Mouse (Mus musculus): ENCODE results near the gene Mcur1. TPM values are rescaled to one million over a fixed set of nuclear protein-coding genes. Genes with fewer than 3 reads are reported as not detected.

Mcur1 gene
- polyA plus RNA-seq, 1 experiment: 40.0 TPM

GRCm38 (mm10) chr13:43555321-43555720 is 4.7 kb downstream of the Mcur1 start:
- peak overlapping the region; percentile 47 for H3K27ac ChIP-seq (ENCODE audit: insufficient read depth, low read depth, low read length)
- TF ChIP-seq POLR2A (IDR thresholded peaks at IDR 0.05; ENCODE audit: borderline replicate concordance, low read depth, low read length) (no peak), CTCF (IDR thresholded peaks at IDR 0.05; ENCODE audit: low read depth, low read length) (no peak)
- peak overlapping the region; percentile 3; the same call in 1 of the 2 replicates for H3K4me3 ChIP-seq (ENCODE audit: insufficient read depth, low read length)
- H3K4me1 ChIP-seq (ENCODE audit: control insufficient read depth, insufficient read depth, low read length): peaks cover 30% of the 10 kb centered on the region

- TF ChIP-seq CTCF (IDR thresholded peaks at IDR 0.05; ENCODE audit: low read depth, low read length) (no peak), POLR2A (IDR thresholded peaks at IDR 0.05; ENCODE audit: borderline replicate concordance, low read depth, low read length) (no peak)
- H3K27ac ChIP-seq (ENCODE audit: insufficient read depth, low read depth, low read length): peak overlapping the region; percentile 53
Observed at GRCm38 (mm10) chr13:43554827-43555226, 5.2 kb downstream of the Mcur1 start.

GRCm38 (mm10) chr13:43550676-43551075 is 9.3 kb downstream of the Mcur1 start:
- Histone ChIP-seq H3K4me3 (ENCODE audit: insufficient read depth, low read length) (no peak overlapping the region), H3K27ac (ENCODE audit: insufficient read depth, low read depth, low read length) (no peak overlapping the region), H3K4me1 (ENCODE audit: control insufficient read depth, insufficient read depth, low read length) (peaks cover 37% of the 10 kb centered on the region)
- TF ChIP-seq POLR2A (IDR thresholded peaks at IDR 0.05; ENCODE audit: borderline replicate concordance, low read depth, low read length) (no peak), CTCF (IDR thresholded peaks at IDR 0.05; ENCODE audit: low read depth, low read length) (no peak)

More at GRCm38 (mm10) chr13:43554827-43555226, 5.2 kb downstream of the Mcur1 start:
- H3K4me1 ChIP-seq (ENCODE audit: control insufficient read depth, insufficient read depth, low read length): peaks cover 35% of the 10 kb centered on the region
- H3K4me3 ChIP-seq (ENCODE audit: insufficient read depth, low read length): peak overlapping the region; percentile 3; the same call in 1 of the 2 replicates

GRCm38 (mm10) chr13:43549870-43550269 is 10.1 kb downstream of the Mcur1 start:
- peak overlapping the region; percentile 40 for H3K4me3 ChIP-seq (ENCODE audit: insufficient read depth, low read length)
- TF ChIP-seq POLR2A (IDR thresholded peaks at IDR 0.05; ENCODE audit: borderline replicate concordance, low read depth, low read length) (no peak), CTCF (IDR thresholded peaks at IDR 0.05; ENCODE audit: low read depth, low read length) (no peak)
- peak overlapping the region; percentile 86 for H3K27ac ChIP-seq (ENCODE audit: insufficient read depth, low read depth, low read length)
- H3K4me1 ChIP-seq (ENCODE audit: control insufficient read depth, insufficient read depth, low read length): peaks cover 30% of the 10 kb centered on the region

GRCm38 (mm10) chr13:43549078-43549698 is 10.8 kb downstream of the Mcur1 start:
- Histone ChIP-seq H3K27ac (ENCODE audit: insufficient read depth, low read depth, low read length) (peak overlapping the region; percentile 86), H3K4me1 (ENCODE audit: control insufficient read depth, insufficient read depth, low read length) (peaks cover 25% of the 10 kb centered on the region), H3K4me3 (ENCODE audit: insufficient read depth, low read length) (peak overlapping the region; percentile 40)
- TF ChIP-seq POLR2A (IDR thresholded peaks at IDR 0.05; ENCODE audit: borderline replicate concordance, low read depth, low read length): no peak
- no peak for TF ChIP-seq CTCF (IDR thresholded peaks at IDR 0.05; ENCODE audit: low read depth, low read length)

GRCm38 (mm10) chr13:43548617-43549016 is 11.4 kb downstream of the Mcur1 start:
- TF ChIP-seq POLR2A (IDR thresholded peaks at IDR 0.05; ENCODE audit: borderline replicate concordance, low read depth, low read length) (no peak), CTCF (IDR thresholded peaks at IDR 0.05; ENCODE audit: low read depth, low read length) (no peak)
- Histone ChIP-seq H3K4me3 (ENCODE audit: insufficient read depth, low read length) (no peak overlapping the region), H3K27ac (ENCODE audit: insufficient read depth, low read depth, low read length) (peak overlapping the region; percentile 80; the same call in 1 of the 2 replicates), H3K4me1 (ENCODE audit: control insufficient read depth, insufficient read depth, low read length) (peaks cover 21% of the 10 kb centered on the region)

GRCm38 (mm10) chr13:43546861-43547260 is 13.1 kb downstream of the Mcur1 start:
- Histone ChIP-seq H3K4me1 (ENCODE audit: control insufficient read depth, insufficient read depth, low read length) (peaks cover 21% of the 10 kb centered on the region), H3K4me3 (ENCODE audit: insufficient read depth, low read length) (no peak overlapping the region), H3K27ac (ENCODE audit: insufficient read depth, low read depth, low read length) (no peak overlapping the region)
- TF ChIP-seq CTCF (IDR thresholded peaks at IDR 0.05; ENCODE audit: low read depth, low read length): no peak
- no peak for TF ChIP-seq POLR2A (IDR thresholded peaks at IDR 0.05; ENCODE audit: borderline replicate concordance, low read depth, low read length)

GRCm38 (mm10) chr13:43540205-43540815 is 19.7 kb downstream of the Mcur1 start:
- peaks cover 2% of the 10 kb centered on the region; the same call in 1 of the 2 replicates for H3K4me1 ChIP-seq (ENCODE audit: control insufficient read depth, insufficient read depth, low read length)
- no peak overlapping the region for H3K4me3 ChIP-seq (ENCODE audit: insufficient read depth, low read length)
- TF ChIP-seq POLR2A (IDR thresholded peaks at IDR 0.05; ENCODE audit: borderline replicate concordance, low read depth, low read length) (no peak), CTCF (IDR thresholded peaks at IDR 0.05; ENCODE audit: low read depth, low read length) (no peak)
- H3K27ac ChIP-seq (ENCODE audit: insufficient read depth, low read depth, low read length): no peak overlapping the region

GRCm38 (mm10) chr13:43539409-43539808 is 20.6 kb downstream of the Mcur1 start:
- no peak for TF ChIP-seq POLR2A (IDR thresholded peaks at IDR 0.05; ENCODE audit: borderline replicate concordance, low read depth, low read length)
- no peak for TF ChIP-seq CTCF (IDR thresholded peaks at IDR 0.05; ENCODE audit: low read depth, low read length)
- no peak overlapping the region for H3K27ac ChIP-seq (ENCODE audit: insufficient read depth, low read depth, low read length)
- H3K4me1 ChIP-seq (ENCODE audit: control insufficient read depth, insufficient read depth, low read length): peaks cover 2% of the 10 kb centered on the region; the same call in 1 of the 2 replicates
- H3K4me3 ChIP-seq (ENCODE audit: insufficient read depth, low read length): no peak overlapping the region

GRCm38 (mm10) chr13:43537854-43538253 is 22.1 kb downstream of the Mcur1 start:
- Histone ChIP-seq H3K4me1 (ENCODE audit: control insufficient read depth, insufficient read depth, low read length) (peaks cover 2% of the 10 kb centered on the region; the same call in 1 of the 2 replicates), H3K4me3 (ENCODE audit: insufficient read depth, low read length) (no peak overlapping the region), H3K27ac (ENCODE audit: insufficient read depth, low read depth, low read length) (no peak overlapping the region)
- no peak for TF ChIP-seq CTCF (IDR thresholded peaks at IDR 0.05; ENCODE audit: low read depth, low read length)
